Mouse (Mus musculus): Measurements from ENCODE around the gene Tspan9.

The Tspan9 gene

DNA sequence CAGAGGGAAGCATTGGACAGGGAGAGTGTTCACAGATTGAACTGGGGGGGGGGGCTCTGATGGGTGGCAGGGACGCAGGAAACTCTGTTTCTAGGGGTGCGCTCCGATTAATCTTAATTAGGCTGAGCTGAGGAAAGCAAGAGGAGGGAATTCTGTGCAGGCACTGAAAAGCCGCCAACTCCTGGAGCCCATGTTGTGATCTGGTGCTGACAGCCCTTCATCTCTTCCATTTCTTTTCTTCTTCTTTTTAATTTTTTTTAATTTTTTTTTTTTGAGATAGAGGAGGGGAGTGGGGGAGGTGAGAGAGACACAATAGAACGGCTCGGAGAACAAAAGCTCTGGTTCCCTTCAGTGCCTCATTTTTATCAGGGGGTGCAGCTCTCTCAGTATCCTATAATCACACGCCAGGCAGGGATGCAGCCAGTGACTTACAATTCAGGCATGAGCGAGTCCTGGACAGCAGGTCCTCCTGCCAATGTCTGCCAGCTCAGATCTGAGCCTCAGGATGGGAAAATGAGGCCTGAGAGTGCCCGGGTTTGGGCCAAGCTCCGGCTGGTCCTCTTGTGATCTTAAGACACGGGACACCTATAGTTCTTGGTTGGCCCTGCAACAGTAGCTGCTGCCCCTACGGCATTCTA lies 72.4 kb downstream of the Tspan9 start:
- DNase-seq: no peak

- no peak for DNase-seq
These were observed 73.1 kb downstream of the Tspan9 start for GRCm38 (mm10) chr6:128070072-128070872.

DNA sequence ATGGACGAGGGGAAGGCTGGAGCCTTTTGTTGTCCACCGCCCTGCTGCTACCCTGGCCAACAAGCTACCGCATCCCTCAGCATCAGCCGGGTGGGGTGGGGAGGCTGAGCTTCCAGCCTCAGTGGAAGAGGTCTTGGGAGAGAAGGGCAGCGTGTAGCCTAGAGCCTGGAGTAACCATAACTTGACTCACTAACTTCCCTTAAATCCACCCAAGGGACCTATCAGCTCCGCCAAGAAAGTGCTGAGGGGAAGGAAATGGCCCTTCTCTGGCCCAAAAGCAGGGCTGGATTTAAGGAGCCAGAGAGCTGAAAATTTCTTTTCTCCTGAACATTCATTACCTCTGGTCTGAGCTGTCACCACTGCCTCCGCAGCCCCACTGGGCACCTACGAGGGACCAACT lies 75.2 kb downstream of the Tspan9 start:
- DNase-seq: no peak

DNA sequence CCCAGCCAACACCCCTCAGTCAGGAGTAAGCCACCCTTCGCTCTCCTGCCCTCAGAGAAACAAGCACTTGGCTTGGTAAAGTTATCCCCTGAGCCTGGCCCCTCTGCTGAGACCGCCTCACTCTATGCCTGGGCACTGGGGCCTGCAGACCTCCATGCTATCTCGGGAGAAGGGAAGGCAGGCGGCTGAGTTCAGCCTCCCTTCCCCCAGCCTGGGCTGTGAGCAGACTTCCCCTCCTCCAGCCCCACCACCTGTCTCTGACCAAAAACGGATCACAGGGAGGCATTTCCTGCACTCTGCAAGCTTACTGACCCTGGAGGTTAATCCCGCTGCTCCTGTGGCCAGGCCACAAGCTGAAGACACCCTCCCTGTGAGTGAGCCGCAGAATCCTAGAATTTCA lies 77.4 kb downstream of the Tspan9 start:
- no peak for DNase-seq

DNA sequence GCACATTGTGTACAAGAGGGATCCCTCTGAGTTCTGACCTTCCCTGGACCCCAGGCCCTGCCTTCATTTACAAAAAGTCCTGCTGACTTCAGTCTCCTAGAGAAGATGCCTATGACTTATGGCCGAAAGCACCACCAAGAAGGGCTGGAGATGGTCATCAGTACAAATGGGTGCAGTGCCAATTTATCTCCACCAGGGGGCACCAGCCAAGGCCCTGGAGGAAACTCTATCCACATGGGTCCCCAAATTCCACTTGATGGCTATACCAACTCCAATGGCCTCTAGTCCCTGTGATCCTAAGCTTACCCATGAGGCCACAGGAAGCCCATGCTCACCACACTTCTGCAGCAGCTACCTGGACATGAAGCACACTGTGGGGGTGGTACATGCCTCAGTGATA lies 79.9 kb downstream of the Tspan9 start:
- peak; percentile 15 for DNase-seq

DNA sequence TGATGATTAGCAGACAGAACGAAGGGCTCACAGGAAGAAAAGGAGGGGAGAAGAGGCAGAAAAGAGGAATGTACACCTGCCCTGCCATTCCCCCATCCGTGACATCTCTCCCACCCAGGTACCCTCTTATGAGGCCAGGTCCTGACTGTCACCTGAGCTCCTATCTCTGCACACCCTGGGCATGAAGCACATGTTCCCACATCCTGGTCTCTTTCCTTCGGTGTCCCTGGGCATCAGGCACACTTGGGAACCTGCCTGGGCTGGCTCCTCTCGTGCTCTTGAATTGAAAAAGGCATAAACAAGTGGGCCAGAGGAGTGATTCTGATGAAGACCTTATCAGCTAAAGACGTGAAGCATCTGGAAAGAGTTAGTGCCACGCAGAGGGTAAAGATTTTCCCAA lies 80.6 kb downstream of the Tspan9 start:
- DNase-seq: no peak

GRCm38 (mm10) chr6:128062216-128062615 lies 81.2 kb downstream of the Tspan9 start:
- DNase-seq: no peak

GRCm38 (mm10) chr6:128061342-128061741 lies 82.1 kb downstream of the Tspan9 start:
- DNase-seq: no peak

DNA sequence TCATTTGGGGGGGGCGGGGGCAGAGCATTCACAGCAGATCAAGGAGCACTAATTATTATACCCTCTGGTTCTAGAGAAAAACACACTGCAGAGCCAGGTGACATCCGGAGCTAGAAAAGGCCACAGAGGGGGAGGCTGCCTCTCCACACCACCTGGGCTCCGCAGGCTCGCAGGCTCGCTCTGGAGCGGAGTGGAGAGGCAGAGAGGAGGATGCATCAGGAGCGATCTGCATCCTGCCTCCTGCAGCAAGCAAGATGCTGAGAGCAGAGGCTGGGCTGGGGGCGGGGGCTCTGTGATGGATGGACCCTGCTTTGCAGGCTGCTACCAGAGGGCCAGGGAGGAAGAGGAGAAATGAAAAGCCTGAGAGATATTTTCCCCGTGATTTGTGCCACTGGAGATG lies 84.8 kb downstream of the Tspan9 start:
- DNase-seq: no peak

- DNase-seq: no peak
These were observed 85.2 kb downstream of the Tspan9 start for GRCm38 (mm10) chr6:128058157-128058556.

- no peak for DNase-seq
These were observed 90.2 kb downstream of the Tspan9 start for GRCm38 (mm10) chr6:128053000-128053732.

GRCm38 (mm10) chr6:128047671-128048070 lies 95.7 kb downstream of the Tspan9 start:
- no peak for DNase-seq

DNA sequence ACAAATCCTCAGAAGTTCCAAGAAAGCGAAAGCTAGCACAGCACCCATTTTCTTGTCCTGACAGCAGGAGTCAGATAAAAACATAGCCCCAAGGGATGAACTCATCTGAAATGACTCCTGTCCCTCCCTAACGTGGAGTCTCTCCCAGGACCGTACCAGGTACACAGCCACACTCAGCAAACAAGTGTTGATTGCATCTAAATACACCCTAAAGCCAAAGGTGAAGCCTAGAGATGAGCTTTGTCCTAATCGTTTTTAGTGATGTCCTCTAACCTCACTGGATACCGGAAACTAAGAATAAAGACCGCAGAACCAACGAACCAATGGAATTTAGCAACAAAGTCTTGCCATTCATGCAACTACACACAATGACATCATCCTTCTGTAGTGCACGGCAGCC lies 96.2 kb downstream of the Tspan9 start:
- no peak for DNase-seq

DNA sequence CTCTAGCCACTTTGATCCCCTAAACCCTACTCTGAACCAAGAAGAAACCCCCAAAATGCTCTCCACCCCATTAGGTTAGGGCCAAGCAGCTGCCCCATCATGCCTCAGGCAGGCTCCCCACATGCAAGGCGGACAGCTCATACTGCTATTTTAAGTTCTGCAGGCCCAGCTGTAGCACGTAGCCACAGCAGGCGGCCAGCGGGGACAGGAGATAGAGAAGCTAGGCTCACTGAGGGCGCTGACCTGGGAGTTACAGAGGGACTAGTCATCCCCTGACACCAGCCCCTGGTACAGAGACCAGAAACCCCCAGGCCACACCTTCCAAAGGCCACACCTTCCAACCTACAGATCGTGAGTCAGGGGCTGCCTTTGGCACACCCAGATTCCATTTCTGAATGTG lies 96.6 kb downstream of the Tspan9 start:
- DNase-seq: no peak

DNA sequence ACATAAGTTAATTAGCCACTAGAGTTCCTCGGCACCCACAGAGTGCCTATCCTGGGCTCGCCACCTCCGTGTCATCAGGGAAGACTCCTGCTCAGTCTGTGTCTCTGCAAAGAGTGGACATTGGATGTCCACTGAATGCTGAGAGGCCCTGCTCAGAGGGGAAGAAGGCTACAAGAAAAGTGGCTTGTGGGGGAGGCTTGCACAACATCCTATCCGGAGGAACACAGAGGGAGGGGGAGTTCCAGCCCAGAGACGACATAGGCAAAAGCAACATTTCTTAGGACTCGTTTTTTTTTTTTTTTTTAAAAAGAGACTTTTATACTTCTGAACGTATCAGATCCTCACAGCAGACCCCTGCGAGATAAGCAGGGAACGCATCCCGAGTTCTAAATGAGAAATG lies 98.7 kb downstream of the Tspan9 start:
- DNase-seq: no peak

DNA sequence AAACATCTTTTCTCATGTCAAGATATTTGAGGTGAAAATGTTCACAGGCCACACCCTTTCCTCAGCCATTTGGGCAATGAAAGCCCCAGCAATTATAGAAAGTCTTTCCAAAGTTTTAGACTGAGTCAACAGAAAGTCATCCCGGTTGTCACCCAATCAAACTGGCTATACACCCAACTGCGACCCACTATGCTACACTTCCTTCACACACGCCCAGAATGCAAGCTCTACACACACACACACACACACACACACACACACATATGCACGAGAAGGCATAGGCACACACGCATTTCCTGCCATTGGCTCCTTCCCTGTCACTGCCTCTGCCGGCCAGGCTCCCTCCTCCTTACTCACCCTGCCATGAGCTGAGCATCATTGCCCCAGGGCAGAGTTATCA lies 99.9 kb downstream of the Tspan9 start:
- no peak for DNase-seq

GRCm38 (mm10) chr6:128041836-128042235 lies 101.6 kb downstream of the Tspan9 start:
- no peak for DNase-seq

GRCm38 (mm10) chr6:128039077-128039766 lies 104.2 kb downstream of the Tspan9 start:
- no peak for DNase-seq

- DNase-seq: no peak
These were observed 104.8 kb downstream of the Tspan9 start for GRCm38 (mm10) chr6:128038568-128038967.

DNA sequence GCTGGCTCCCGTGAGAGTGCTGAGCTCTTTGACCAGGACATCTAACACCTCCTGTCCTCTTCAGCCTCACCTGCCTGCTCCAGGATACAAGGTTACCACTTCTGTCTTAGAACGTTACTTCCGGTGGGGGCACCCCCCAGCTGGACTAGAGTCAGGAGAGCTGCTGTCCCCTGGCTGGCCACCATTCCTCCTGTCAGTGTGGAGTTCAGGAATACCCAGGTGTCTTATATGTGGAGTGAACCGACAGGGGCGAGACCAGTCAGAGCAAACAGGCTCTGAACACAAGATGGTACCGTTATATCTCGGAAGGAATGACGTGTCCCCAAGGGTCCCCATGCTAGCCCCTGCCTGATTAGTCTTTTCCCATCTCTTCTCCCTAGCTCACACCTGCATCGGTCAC lies 106.8 kb downstream of the Tspan9 start:
- DNase-seq: no peak

- DNase-seq: no peak
These were observed 107.5 kb downstream of the Tspan9 start for GRCm38 (mm10) chr6:128035930-128036309.

- DNase-seq: peak; percentile 80
These were observed 108.0 kb downstream of the Tspan9 start for GRCm38 (mm10) chr6:128035250-128035929.
